Mouse (Mus musculus) liver, adult 2 months (tissue): Measurements from ENCODE around the gene C2cd5.

ENCODE experiments used
- CTCF ChIP-seq: fragments of 200-500 bp; IDR thresholded peaks from 2 replicates; pipeline ENCODE4 v1.5.1; 2011; ENCODE audit warnings: low read depth, low read length, control low read depth
- POLR2A ChIP-seq: fragments of 200-500 bp; IDR thresholded peaks from 2 replicates; pipeline ENCODE4 v1.6.1; 2011; ENCODE audit warnings: low read length, control low read depth; ENCODE audit not compliant: insufficient read depth; ENCODE audit errors: extremely low read depth

DNA sequence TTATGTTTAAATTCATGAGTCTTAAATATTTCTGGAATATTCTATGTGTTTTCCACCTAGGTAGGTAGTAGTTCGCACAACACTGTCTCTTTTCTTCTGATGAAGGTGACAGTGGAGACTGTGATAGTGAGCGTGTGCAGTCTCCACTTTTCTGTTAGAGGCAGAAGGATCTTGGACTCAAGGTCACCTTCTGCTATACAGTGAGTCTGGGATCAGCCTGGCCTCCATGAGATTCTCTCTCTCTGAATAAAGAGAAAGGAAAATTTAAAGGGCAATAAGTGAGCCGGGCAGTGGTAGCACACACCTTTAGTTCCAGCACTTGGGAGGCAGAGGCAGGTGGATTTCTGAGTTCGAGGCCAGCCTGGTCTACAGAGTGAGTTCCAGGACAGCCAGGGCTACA lies 42.9 kb upstream of the C2cd5 start:
- no peak for TF ChIP-seq CTCF
- no peak for TF ChIP-seq POLR2A
